In genomic region chr8:126698601-126699388, GRCm38 (mm10) we compare ENCODE assay signal across 8 mouse cellular contexts.
DNase-seq lines count a peak whose midpoint lies in the region; ATAC-seq and TF ChIP-seq lines count a peak whose summit lies in the region.

No protein-coding gene starts in this region.

- ATAC-seq in heart, embryonic 12.5 days (ENCODE audit: insufficient number of reproducible peaks, low FRiP score) = no peak
- peak; percentile 70 for ATAC-seq in embryonic facial prominence, embryonic 11.5 days (replicated peaks; ENCODE audit: insufficient number of reproducible peaks, low FRiP score, low TSS enrichment, low read depth)
- peak; percentile 52 for ATAC-seq in intestine, embryonic 15.5 days
- no peak for ATAC-seq in cerebellum, adult (ENCODE audit: insufficient number of reproducible peaks, low FRiP score, low TSS enrichment)

- H3K4me3 ChIP-seq in heart, embryonic 12.5 days = no peak overlapping the region
- H3K4me3 ChIP-seq in embryonic facial prominence, embryonic 11.5 days (ENCODE audit: low read depth, low read length) = no peak overlapping the region
- H3K4me3 ChIP-seq in intestine, embryonic 15.5 days (replicated peaks) = no peak overlapping the region
- no peak overlapping the region for H3K4me3 ChIP-seq in left cerebral cortex, adult 2 months

- no peaks in the 10 kb centered on the region for H3K9me3 ChIP-seq in heart, embryonic 12.5 days (replicated peaks)
- H3K9me3 ChIP-seq in embryonic facial prominence, embryonic 11.5 days (replicated peaks; ENCODE audit: control insufficient read depth, low read length) = no peaks in the 10 kb centered on the region
- no peaks in the 10 kb centered on the region for H3K9me3 ChIP-seq in intestine, embryonic 15.5 days

- no peak for DNase-seq in heart, adult 18-20 months
- DNase-seq in embryonic facial prominence, embryonic 11.5 days (ENCODE audit: low spot score) = peak; percentile 79
- DNase-seq in neural tube, embryonic 10.5 days (ENCODE audit: extremely low spot score, low spot score) = peak; percentile 48
- no peak for DNase-seq in left cerebral cortex, adult 2 months (ENCODE audit: extremely low spot score in 1 of 2, low spot score in 2 of 2)
- DNase-seq in cerebellum, adult 11 months = no peak

- TF ChIP-seq CTCF in left cerebral cortex, adult 2 months (IDR thresholded peaks at IDR 0.05) = no peak

- no peak overlapping the region for H3K4me2 ChIP-seq in heart, embryonic 12.5 days
- no peak overlapping the region for H3K4me2 ChIP-seq in embryonic facial prominence, embryonic 11.5 days (ENCODE audit: low read depth, low read length)
- no peak overlapping the region for H3K4me2 ChIP-seq in intestine, embryonic 15.5 days (replicated peaks)

- H3K36me3 ChIP-seq in heart, embryonic 12.5 days = no peaks in the 10 kb centered on the region
- no peaks in the 10 kb centered on the region for H3K36me3 ChIP-seq in embryonic facial prominence, embryonic 11.5 days (replicated peaks; ENCODE audit: control insufficient read depth, insufficient read depth, low read depth, low read length)
- no peaks in the 10 kb centered on the region for H3K36me3 ChIP-seq in intestine, embryonic 15.5 days

- H3K9ac ChIP-seq in heart, embryonic 12.5 days = peak overlapping the region; percentile 29; the same call in 1 of the 2 replicates
- peak overlapping the region; percentile 35 for H3K9ac ChIP-seq in embryonic facial prominence, embryonic 11.5 days (replicated peaks; ENCODE audit: low read length)
- no peak overlapping the region for H3K9ac ChIP-seq in intestine, embryonic 15.5 days

- 30% methylated on average over 7 of the region's 7 CpGs for WGBS in heart, embryonic 12.5 days
- 11% methylated on average over 7 of the region's 7 CpGs for WGBS in embryonic facial prominence, embryonic 11.5 days
- 34% methylated on average over 7 of the region's 7 CpGs for WGBS in intestine, embryonic 15.5 days

- intact Hi-C loops in left cerebral cortex, adult 2 months (cut with DNase I) = no loop called here

- peaks cover 20% of the 10 kb centered on the region for H3K4me1 ChIP-seq in heart, embryonic 12.5 days (replicated peaks)
- peaks cover 8% of the 10 kb centered on the region; the same call in 1 of the 2 replicates for H3K4me1 ChIP-seq in embryonic facial prominence, embryonic 11.5 days (ENCODE audit: control insufficient read depth, insufficient read depth, low read length)
- H3K4me1 ChIP-seq in intestine, embryonic 15.5 days (replicated peaks) = peaks cover 14% of the 10 kb centered on the region

- H3K27ac ChIP-seq in heart, embryonic 12.5 days (ENCODE audit: poor library complexity, severe bottlenecking) = peak overlapping the region; percentile 86
- H3K27ac ChIP-seq in embryonic facial prominence, embryonic 11.5 days (replicated peaks; ENCODE audit: low read depth, low read length) = peak overlapping the region; percentile 74
- H3K27ac ChIP-seq in intestine, embryonic 15.5 days = peak overlapping the region; percentile 38
- H3K27ac ChIP-seq in left cerebral cortex, adult 2 months = no peak overlapping the region

- H3K27me3 ChIP-seq in heart, embryonic 12.5 days (replicated peaks) = no peaks in the 10 kb centered on the region
- H3K27me3 ChIP-seq in embryonic facial prominence, embryonic 11.5 days (ENCODE audit: control insufficient read depth, insufficient read depth, low read length) = no peaks in the 10 kb centered on the region
- no peaks in the 10 kb centered on the region for H3K27me3 ChIP-seq in intestine, embryonic 15.5 days (replicated peaks)

Comparison
In these comparisons a context has a peak if more than half of its experiments do, and no peak if none do; other contexts are left out.
1. ATAC-seq: peak in embryonic facial prominence, embryonic 11.5 days (single experiment) and intestine, embryonic 15.5 days (single experiment); none in heart, embryonic 12.5 days (single experiment) and cerebellum, adult (single experiment).
2. DNase-seq: peak in embryonic facial prominence, embryonic 11.5 days (single experiment) and neural tube, embryonic 10.5 days (single experiment); none in heart, adult 18-20 months (0 of 2), left cerebral cortex, adult 2 months (0 of 2) and cerebellum, adult 11 months (single experiment).